Mouse (Mus musculus) liver, adult 2 months (tissue): Measurements from ENCODE around the gene Col23a1.

Experiments used
- CTCF ChIP-seq: fragments of 200-500 bp; IDR thresholded peaks from 2 replicates; pipeline ENCODE4 v1.5.1; 2011; ENCODE audit warnings: low read depth, low read length, control low read depth
- POLR2A ChIP-seq: fragments of 200-500 bp; IDR thresholded peaks from 2 replicates; pipeline ENCODE4 v1.6.1; 2011; ENCODE audit warnings: low read length, control low read depth; ENCODE audit not compliant: insufficient read depth; ENCODE audit errors: extremely low read depth

DNA sequence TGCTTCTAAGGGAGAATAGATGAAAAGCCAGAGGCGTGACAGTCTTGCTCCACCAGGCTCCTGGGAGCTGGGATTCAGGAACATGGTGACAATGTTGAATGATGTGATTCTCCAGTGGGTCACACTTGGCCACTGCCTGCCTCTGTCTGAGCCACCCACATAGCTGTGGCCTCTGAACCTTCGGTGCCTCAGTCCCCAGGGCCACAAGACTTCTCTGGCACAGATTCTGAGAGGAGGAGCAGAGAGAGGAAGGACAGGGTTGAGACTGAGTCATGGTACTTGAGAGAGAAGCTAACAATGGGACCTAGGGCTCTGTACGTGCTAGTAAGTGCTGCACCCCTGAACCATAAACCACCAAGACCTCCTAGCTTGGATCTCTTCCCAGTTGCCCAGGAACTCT lies 141.6 kb downstream of the Col23a1 start:
- TF ChIP-seq CTCF (no peak), POLR2A (no peak)
